Mouse (Mus musculus) hindbrain, embryonic 10.5 days (tissue): ENCODE measurements around the gene Olfr1252. TPM values are rescaled to one million over a fixed set of nuclear protein-coding genes. Genes with fewer than 3 reads are reported as not detected.

Experiments
- DNase-seq: peaks from one replicate; pipeline ENCODE4 v3.0.0-alpha.2; 2017; ENCODE audit warnings: low spot score
- H3K27ac ChIP-seq: fragments of 300-500 bp; sonication (generic); 2 replicates; pipeline ENCODE4 v1.5.1; 2016; ENCODE audit warnings: mild to moderate bottlenecking, moderate library complexity
- H3K27me3 ChIP-seq: fragments of 300-500 bp; sonication (generic); 2 replicates; pipeline ENCODE4 v1.6.1; 2016; ENCODE audit warnings: mild to moderate bottlenecking; ENCODE audit not compliant: poor library complexity, insufficient read depth, severe bottlenecking
- H3K36me3 ChIP-seq: fragments of 300-500 bp; sonication (generic); 2 replicates; pipeline ENCODE4 v1.6.1; 2016; ENCODE audit warnings: mild to moderate bottlenecking, moderate library complexity
- H3K4me1 ChIP-seq: fragments of 300-500 bp; sonication (generic); replicated peaks from 2 replicates; pipeline ENCODE4 v1.6.1; 2016; ENCODE audit warnings: mild to moderate bottlenecking
- H3K4me3 ChIP-seq: fragments of 300-500 bp; sonication (generic); 2 replicates; pipeline ENCODE4 v1.5.1; 2016; ENCODE audit warnings: mild to moderate bottlenecking, moderate library complexity
- H3K9me3 ChIP-seq: fragments of 300-500 bp; sonication (generic); 2 replicates; pipeline ENCODE4 v1.6.1; 2016; ENCODE audit warnings: mild to moderate bottlenecking, moderate library complexity
- WGBS: fragments of 180-500 bp; shearing (Covaris S2); methylation state at CpG from one replicate; pipeline ENCODE4 v1.1.7; 2016; 5-methylcytosine and 5-hydroxymethylcytosine counted together
- polyA plus RNA-seq: library from polyadenylated mRNA; unstranded; fragments of >200 nt; fragmentation: Nextera tagmentation; extraction: Ambion mirVana; gene quantifications from 2 replicates; pipeline ENCODE4 v1.2.1, GENCODE M21; 2016

Olfr1252 gene
- polyA plus RNA-seq, result not detected in 2 replicates

DNA sequence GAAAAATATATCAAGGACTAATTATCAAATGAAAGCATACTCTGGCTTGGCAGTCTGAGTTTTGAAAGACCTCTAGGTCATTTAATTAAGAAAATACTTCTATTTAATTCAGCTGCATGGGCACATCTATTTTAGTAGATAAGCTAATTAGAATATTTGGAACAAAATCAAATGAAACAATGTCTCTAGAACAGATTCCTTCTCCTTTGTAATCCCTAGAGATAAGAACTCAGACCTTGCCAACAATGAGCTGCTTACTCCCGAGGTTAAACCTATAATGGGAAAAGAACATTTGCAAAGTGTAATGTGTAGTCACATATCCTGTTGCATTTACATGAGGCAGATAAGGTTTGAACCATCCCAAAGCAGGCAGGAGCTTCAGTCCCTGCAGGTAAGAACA lies at the start of gene Olfr1252:
Gene Olfr1252, minus strand, starts transcription at position 101 of the 400 bp plus-strand sequence.
- no peak for DNase-seq
- Histone ChIP-seq H3K4me3 (no peak within 1 kb of the TSS), H3K27ac (no peak within 1 kb of the TSS), H3K36me3 (no peaks in the 10 kb centered on the region), H3K27me3 (no peaks in the 10 kb centered on the region), H3K4me1 (no peaks in the 10 kb centered on the region), H3K9me3 (no peaks in the 10 kb centered on the region)
- WGBS, result 70% methylated on average over 1 of the region's 1 CpGs

DNA sequence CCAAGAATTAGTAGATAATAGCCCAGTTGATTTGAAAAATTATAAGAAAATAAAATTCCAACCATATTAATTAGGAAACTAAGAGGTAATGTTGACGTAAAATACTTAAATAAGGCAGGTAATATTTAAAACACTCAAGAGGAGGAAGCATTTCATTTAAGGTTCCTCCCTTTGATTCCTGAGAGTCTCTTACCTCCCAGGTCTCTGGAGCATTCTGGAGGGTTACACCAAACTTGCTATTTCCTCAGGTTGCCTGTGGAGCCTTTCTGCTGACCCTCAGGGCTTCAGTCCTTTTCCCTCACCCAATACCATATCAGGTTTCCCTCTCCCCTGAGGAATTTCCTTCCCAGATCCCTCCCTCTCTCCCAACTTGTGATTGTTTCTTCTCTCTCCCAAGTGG lies 32.2 kb upstream of the Olfr1252 start, which contains the start of gene Olfr1253:
Gene Olfr1253, minus strand, starts transcription at position 101 of the 400 bp plus-strand sequence.
- Histone ChIP-seq H3K4me1 (no peaks in the 10 kb centered on the region), H3K4me3 (no peak within 1 kb of the TSS), H3K36me3 (no peaks in the 10 kb centered on the region), H3K9me3 (no peaks in the 10 kb centered on the region), H3K27me3 (no peaks in the 10 kb centered on the region), H3K27ac (no peak within 1 kb of the TSS)
- DNase-seq, result no peak
- WGBS, result 89% methylated on average over 1 of the region's 1 CpGs

DNA sequence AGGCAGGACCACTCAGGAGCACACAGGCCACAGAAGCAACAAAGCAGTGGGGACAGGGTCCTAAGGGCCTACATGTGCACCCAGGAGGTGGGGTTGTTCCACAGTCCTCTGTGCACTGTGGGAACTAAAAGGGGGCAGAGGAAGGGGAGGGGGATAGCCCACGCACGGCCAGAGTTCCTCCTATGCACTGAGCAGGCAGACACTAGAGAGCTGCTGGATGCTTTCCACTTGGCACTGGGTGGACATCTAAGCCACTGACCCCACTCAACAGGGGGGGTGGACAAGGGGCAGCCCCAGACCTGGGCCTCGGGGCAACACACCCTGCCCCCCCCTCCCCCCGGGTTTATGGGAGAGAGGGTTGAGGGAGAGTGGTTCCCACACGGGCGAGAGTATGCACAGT lies 32.8 kb downstream of the Olfr1252 start:
- Histone ChIP-seq H3K4me3 (no peak overlapping the region), H3K4me1 (no peaks in the 10 kb centered on the region), H3K27me3 (no peaks in the 10 kb centered on the region), H3K36me3 (no peaks in the 10 kb centered on the region), H3K9me3 (no peaks in the 10 kb centered on the region), H3K27ac (no peak overlapping the region)
- WGBS, result 81% methylated on average over 6 of the region's 6 CpGs
- DNase-seq, result no peak

GRCm38 (mm10) chr2:89671836-89672235 lies 53.0 kb downstream of the Olfr1252 start, which contains the start of gene Olfr1251:
Gene Olfr1251 (minus strand): TSS chr2:89671936.
- Histone ChIP-seq H3K4me3 (no peak within 1 kb of the TSS), H3K4me1 (no peaks in the 10 kb centered on the region), H3K9me3 (no peaks in the 10 kb centered on the region), H3K27me3 (no peaks in the 10 kb centered on the region), H3K27ac (no peak within 1 kb of the TSS), H3K36me3 (no peaks in the 10 kb centered on the region)
- no peak for DNase-seq

Other genes with a start within 250 kb of the Olfr1252 start
- not detected in 2 replicates for gene Olfr1241, start 237.9 kb downstream of the Olfr1252 start, polyA plus RNA-seq
- not detected in 2 replicates for gene Olfr1242, start 226.7 kb downstream of the Olfr1252 start, polyA plus RNA-seq
- gene Olfr1243, start 193.5 kb downstream of the Olfr1252 start, polyA plus RNA-seq, result not detected in 2 replicates
- not detected in 2 replicates for gene Olfr1245, start 146.6 kb downstream of the Olfr1252 start, polyA plus RNA-seq
- not detected in 2 replicates for gene Olfr1246, start 131.9 kb downstream of the Olfr1252 start, polyA plus RNA-seq
- not detected in 2 replicates for gene Olfr1247, start 110.9 kb downstream of the Olfr1252 start, polyA plus RNA-seq
- not detected in 2 replicates for gene Olfr1248, start 106.8 kb downstream of the Olfr1252 start, polyA plus RNA-seq
- not detected in 2 replicates for gene Olfr1249, start 90.0 kb downstream of the Olfr1252 start, polyA plus RNA-seq
- gene Olfr1250, start 63.5 kb downstream of the Olfr1252 start, polyA plus RNA-seq, result not detected in 2 replicates
- not detected in 2 replicates for gene Olfr1251, start 53.1 kb downstream of the Olfr1252 start, polyA plus RNA-seq
- not detected in 2 replicates for gene Olfr1253, start 32.1 kb upstream of the Olfr1252 start, polyA plus RNA-seq
- gene Olfr1254, start 68.6 kb upstream of the Olfr1252 start, polyA plus RNA-seq, result not detected in 2 replicates
- not detected in 2 replicates for gene Olfr1255, start 87.0 kb upstream of the Olfr1252 start, polyA plus RNA-seq
- not detected in 2 replicates for gene Olfr1256, start 116.5 kb upstream of the Olfr1252 start, polyA plus RNA-seq
- not detected in 2 replicates for gene Olfr48, start 123.2 kb upstream of the Olfr1252 start, polyA plus RNA-seq
- not detected in 2 replicates for gene Olfr1257, start 153.4 kb upstream of the Olfr1252 start, polyA plus RNA-seq
- not detected in 2 replicates for gene Olfr1258, start 202.3 kb upstream of the Olfr1252 start, polyA plus RNA-seq
- gene Olfr1259, start 223.7 kb upstream of the Olfr1252 start, polyA plus RNA-seq, result not detected in 2 replicates
- not detected in 2 replicates for gene Olfr1260, start 249.3 kb upstream of the Olfr1252 start, polyA plus RNA-seq